Mouse (Mus musculus): ENCODE results near the gene Serpinb9g.
"Not testable (repeated sequence)": the region's sequence is repeated elsewhere in the genome, so short reads cannot be mapped to it uniquely, and the experiment has no call there.

Serpinb9g gene

DNA sequence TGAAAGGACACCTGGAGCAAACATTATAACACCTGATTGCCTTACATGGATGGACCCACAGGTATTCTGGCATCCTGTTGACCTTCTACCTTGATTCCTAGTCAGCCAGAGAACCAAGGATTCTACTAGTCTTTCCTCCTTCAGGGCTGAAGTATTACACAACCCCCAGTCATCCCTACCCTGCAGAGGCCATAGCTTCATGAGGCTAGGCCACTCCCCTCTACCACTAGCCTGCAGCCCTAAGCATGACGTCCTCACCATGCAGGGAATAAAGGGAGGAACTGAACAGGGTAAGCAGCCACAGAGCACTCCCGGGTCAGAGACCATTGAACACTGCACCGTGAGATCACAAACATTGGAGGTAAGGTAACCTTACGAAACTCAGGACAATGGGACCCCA lies at the start of gene Serpinb9g:
Gene Serpinb9g (plus strand): TSS at position 301 of the 400 bp plus-strand sequence.
- DNase-seq (ENCODE audit: inconsistent ontology term), result not testable (repeated sequence)

DNA sequence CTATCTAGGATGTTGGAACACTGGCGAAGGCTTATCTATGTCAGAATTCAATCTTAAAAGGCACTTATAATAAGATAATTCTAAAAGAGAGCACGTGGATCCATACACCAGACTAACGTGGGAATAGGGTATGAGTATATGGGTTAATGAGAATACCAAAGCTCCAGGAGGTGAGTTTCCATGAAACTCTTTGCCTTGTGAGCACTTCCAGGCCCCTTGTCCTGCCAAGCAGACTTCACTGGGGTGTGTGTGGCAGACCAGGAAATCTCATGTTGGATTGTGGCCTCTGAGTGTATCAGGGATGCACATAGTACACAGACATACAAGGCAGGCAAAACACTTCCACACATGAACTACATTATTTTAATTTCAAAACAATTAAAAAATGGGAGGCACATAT lies 718 bp upstream of the Serpinb9g start:
- DNase-seq (ENCODE audit: inconsistent ontology term), result not testable (repeated sequence)

DNA sequence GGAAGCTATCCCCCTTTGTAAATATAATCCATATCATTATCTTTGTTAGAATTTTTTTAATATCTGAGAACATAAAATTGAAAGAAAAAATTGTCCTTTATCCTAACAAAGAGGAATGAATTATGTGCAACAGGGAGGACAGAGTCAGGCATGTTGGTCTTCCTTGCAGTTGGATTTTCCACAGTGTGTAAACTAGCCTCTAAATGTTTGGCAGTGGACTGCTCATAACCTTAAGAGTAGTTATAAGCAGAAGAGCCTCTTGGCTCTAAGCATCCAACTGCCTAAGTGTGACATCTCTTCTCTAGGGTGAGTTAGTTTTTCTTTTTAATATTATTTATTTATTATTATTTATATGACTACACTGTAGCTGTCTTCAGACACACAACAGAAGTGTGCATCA lies 40.0 kb downstream of the Serpinb9g start:
- no peak for DNase-seq (ENCODE audit: inconsistent ontology term)

DNA sequence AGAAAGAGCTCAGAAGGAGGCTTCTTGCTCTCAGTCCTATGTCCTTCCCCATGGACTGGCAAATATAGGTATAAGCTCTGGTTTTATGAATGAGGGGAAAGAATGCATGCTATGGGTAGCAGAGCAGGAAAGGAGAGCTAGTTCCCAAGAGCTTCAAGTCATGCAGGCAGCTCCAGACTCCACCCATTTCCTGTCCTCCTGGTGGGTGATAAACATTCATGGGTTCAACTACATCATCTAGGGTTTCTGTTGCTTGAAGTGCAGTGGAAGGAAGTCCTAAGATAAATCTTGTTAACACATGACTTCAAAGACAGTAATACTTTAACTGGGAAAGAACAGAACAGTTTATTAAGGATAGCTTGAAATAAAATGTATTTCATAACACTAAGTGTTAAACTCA lies 48.2 kb downstream of the Serpinb9g start:
- no peak for DNase-seq (ENCODE audit: inconsistent ontology term)
